Mouse (Mus musculus) E14TG2a.4 (cell line): ENCODE results near the gene Trmo.

ENCODE experiments used
- CTCF ChIP-seq: conservative IDR thresholded peaks from 2 replicates; pipeline ENCODE4 v1.5.1; 2014; ENCODE audit warnings: low read length
- NANOG ChIP-seq: IDR thresholded peaks from 2 replicates; pipeline ENCODE4 v1.6.1; 2014; ENCODE audit warnings: borderline replicate concordance, low read length, mixed read lengths

GRCm38 (mm10) chr4:46413406-46413805 lies 24.2 kb upstream of the Trmo start, which contains the start of gene Hemgn:
- TF ChIP-seq CTCF, result no peak
- no peak for TF ChIP-seq NANOG
